Mouse (Mus musculus): ENCODE measurements at regions not wholly inside any gene's neighbourhood (a gene's known extent, or its start where the extent isn't known, plus 50 kb on each side); places are given as distances from the start of the nearest gene placed in this dataset.

DNA sequence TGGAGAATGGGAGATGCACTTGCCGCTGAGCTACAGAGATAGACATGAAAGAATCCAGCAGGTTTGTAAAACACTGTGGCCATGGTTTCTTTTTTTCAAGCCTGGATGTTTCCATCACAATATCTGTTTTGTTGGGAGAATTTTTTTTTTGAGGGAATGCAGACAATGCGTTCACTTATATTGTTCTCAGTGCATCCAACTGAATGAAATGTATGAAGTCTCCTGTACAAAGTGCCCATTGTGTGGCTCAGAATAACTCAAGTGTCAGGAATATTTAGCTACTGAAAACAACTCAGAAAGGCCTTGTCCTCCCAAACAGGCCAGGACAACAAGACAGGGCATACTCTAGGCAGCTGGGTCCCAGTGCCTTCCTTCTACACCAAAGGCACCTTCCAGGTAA, 120.3 kb upstream of the Ado start:
- no peak for TF ChIP-seq CTCF (IDR thresholded peaks at IDR 0.05; ENCODE audit: low read depth)
- TF ChIP-seq EP300 (IDR thresholded peaks at IDR 0.05; ENCODE audit: low read depth): no peak

All from heart, postnatal 0 days (tissue).